ENCODE assay signal across 13 mouse cellular contexts in genomic region chr17:28193559-28193958, GRCm38 (mm10).
"Had no signal": no experiment of that assay in that cellular context is flagged by ENCODE, and none has a peak within 500 bp of the region (broad histone marks: within the 10 kb centered on the region; RNA-seq: fewer than 3 reads in every experiment).

No protein-coding gene starts in this region.

- H3K27me3 ChIP-seq: liver, embryonic 15.5 days; megakaryocyte, embryonic 14.5 days; midbrain, embryonic 13.5 days had no signal

- H3K4me3 ChIP-seq: layer of hippocampus, adult 2 months; liver, embryonic 15.5 days; megakaryocyte, embryonic 14.5 days; midbrain, embryonic 13.5 days had no signal

- DNase-seq: kidney, postnatal 10 days; kidney, postnatal 4 days; left cerebral cortex, postnatal 4 days; lung, embryonic 14.5 days; lung, postnatal 10 days; lung, postnatal 4 days; right cerebral cortex, postnatal 25 days; thymus, adult 18-20 months; thymus, postnatal 14 days had no signal

- H3K4me1 ChIP-seq: midbrain, embryonic 13.5 days had no signal

- ATAC-seq: midbrain, embryonic 13.5 days had no signal

- H3K27ac ChIP-seq: layer of hippocampus, adult 2 months; liver, embryonic 15.5 days; midbrain, embryonic 13.5 days had no signal

- H3K9me3 ChIP-seq: liver, embryonic 15.5 days; megakaryocyte, embryonic 14.5 days; midbrain, embryonic 13.5 days had no signal
